Comparison of ENCODE assay signal across 10 mouse cellular contexts in genomic region chr5:132509464-132509885, GRCm38 (mm10). TPM values are rescaled to one million over a fixed set of nuclear protein-coding genes. Genes with fewer than 3 reads are reported as not detected.
DNase-seq lines count a peak whose midpoint lies in the region; ATAC-seq and TF ChIP-seq lines count a peak whose summit lies in the region.
"Had no signal": no experiment of that assay in that cellular context is flagged by ENCODE, and none has a peak within 500 bp of the region (broad histone marks: within the 10 kb centered on the region; RNA-seq: fewer than 3 reads in every experiment).

No protein-coding gene starts in this region.

- H3K27ac ChIP-seq in embryonic fibroblast, embryonic 13.5 days (ENCODE audit: insufficient read depth, low read length) = peak overlapping the region; percentile 26; the same call in 1 of the 2 replicates
- H3K27ac ChIP-seq in neural tube, embryonic 14.5 days (ENCODE audit: low read depth, low read length) = no peak overlapping the region
- no peak overlapping the region for H3K27ac ChIP-seq in intestine, postnatal 0 days (ENCODE audit: low read depth, low read length)

- TF ChIP-seq CTCF in embryonic fibroblast, embryonic 13.5 days (IDR thresholded peaks at IDR 0.05; ENCODE audit: borderline replicate concordance, insufficient read depth, low read length) = no peak
- TF ChIP-seq CTCF in intestine, postnatal 0 days (IDR thresholded peaks at IDR 0.05; ENCODE audit: low read depth) = no peak

- no peaks in the 10 kb centered on the region for H3K9me3 ChIP-seq in neural tube, embryonic 14.5 days (ENCODE audit: control insufficient read depth, low read length)
- H3K9me3 ChIP-seq in intestine, postnatal 0 days (ENCODE audit: control insufficient read depth) = no peaks in the 10 kb centered on the region

- H3K9ac ChIP-seq in neural tube, embryonic 14.5 days (replicated peaks; ENCODE audit: low read depth, low read length) = no peak overlapping the region
- H3K9ac ChIP-seq in intestine, postnatal 0 days (ENCODE audit: low read depth, low read length) = no peak overlapping the region

- no peaks in the 10 kb centered on the region for H3K27me3 ChIP-seq in neural tube, embryonic 14.5 days (ENCODE audit: control insufficient read depth, insufficient read depth, low read length)
- no peaks in the 10 kb centered on the region for H3K27me3 ChIP-seq in intestine, postnatal 0 days (replicated peaks; ENCODE audit: control insufficient read depth, insufficient read depth, low read length)

- no peaks in the 10 kb centered on the region for H3K36me3 ChIP-seq in neural tube, embryonic 14.5 days (ENCODE audit: control insufficient read depth, insufficient read depth, low read length)
- H3K36me3 ChIP-seq in intestine, postnatal 0 days (ENCODE audit: control insufficient read depth, insufficient read depth) = no peaks in the 10 kb centered on the region

- DNase-seq in adrenal gland, adult (ENCODE audit: inconsistent age in 2 of 2, low spot score in 1 of 2) = peak; percentile 33 to 85
- no peak for DNase-seq in adrenal gland, adult 18-20 months (ENCODE audit: low spot score in 2 of 2)
- peak; percentile 46 to 65 for DNase-seq in layer of hippocampus, adult 18-20 months (ENCODE audit: low spot score in 2 of 2)
- DNase-seq in layer of hippocampus, postnatal 10 days (ENCODE audit: low spot score in 2 of 2) = no peak
- DNase-seq in ovary, postnatal 10 days (ENCODE audit: low spot score) = no peak
- DNase-seq: thymus, adult 18-20 months had no signal

- 8% methylated on average over 9 of the region's 9 CpGs for WGBS in neural tube, embryonic 14.5 days
- 56% methylated on average over 9 of the region's 9 CpGs for WGBS in intestine, postnatal 0 days

- H3K4me1 ChIP-seq in embryonic fibroblast, embryonic 13.5 days (ENCODE audit: control insufficient read depth, insufficient read depth, low read length) = no peaks in the 10 kb centered on the region
- H3K4me1 ChIP-seq in neural tube, embryonic 14.5 days (ENCODE audit: control insufficient read depth, insufficient read depth, low read length) = peaks cover 10% of the 10 kb centered on the region; the same call in 1 of the 2 replicates
- no peaks in the 10 kb centered on the region for H3K4me1 ChIP-seq in intestine, postnatal 0 days (replicated peaks; ENCODE audit: control insufficient read depth, insufficient read depth, low read length)

- no peak for TF ChIP-seq POLR2A in embryonic fibroblast, embryonic 13.5 days (IDR thresholded peaks at IDR 0.05; ENCODE audit: low read depth, low read length)

- peak overlapping the region; percentile 17; the same call in 1 of the 2 replicates for H3K4me2 ChIP-seq in neural tube, embryonic 14.5 days (ENCODE audit: low read depth, low read length)
- no peak overlapping the region for H3K4me2 ChIP-seq in intestine, postnatal 0 days (replicated peaks; ENCODE audit: low read depth)

- ATAC-seq in neural tube, embryonic 14.5 days (ENCODE audit: low read depth) = no peak
- no peak for ATAC-seq in intestine, postnatal 0 days

- H3K4me3 ChIP-seq in embryonic fibroblast, embryonic 13.5 days (ENCODE audit: insufficient read depth, low read length) = peak overlapping the region; percentile 15; the same call in 1 of the 2 replicates
- no peak overlapping the region for H3K4me3 ChIP-seq in neural tube, embryonic 14.5 days (ENCODE audit: low read depth, low read length)
- H3K4me3 ChIP-seq in intestine, postnatal 0 days (ENCODE audit: low read depth, low read length) = no peak overlapping the region
- H3K4me3 ChIP-seq: erythroblast, embryonic 14.5 days had no signal

RNA-seq across cellular contexts. Expression of gene Auts2, which starts 33.7 kb away (rescaled TPM):
- total RNA-seq in adrenal gland, adult 18-20 months (2021) = 10 to 100 TPM; 23.5 to 29.5 TPM
- 100 to 1,000 TPM; 142 to 145 TPM for total RNA-seq in layer of hippocampus, adult 18-20 months (2021)
- total RNA-seq in layer of hippocampus, postnatal 10 days (2021) = 100 to 1,000 TPM; 137 to 150 TPM
- 9.4 and 26.0 TPM in 2 replicates for polyA plus RNA-seq in embryonic fibroblast, embryonic 13.5 days (2011; ENCODE audit: insufficient read length, low read depth, missing spikeins)
- 82.5 and 87.8 TPM in 2 replicates for polyA plus RNA-seq in neural tube, embryonic 14.5 days (2014; fragmentation: Nextera tagmentation; extraction: Ambion mirVana)
- 4.9 and 5.8 TPM in 2 replicates for polyA plus RNA-seq in intestine, postnatal 0 days (2015; fragmentation: Nextera tagmentation; extraction: Ambion mirVana)

Comparison
In these comparisons a context has a peak if more than half of its experiments do, and no peak if none do; other contexts are left out.
1. DNase-seq: peak in adrenal gland, adult (2 of 2) and layer of hippocampus, adult 18-20 months (2 of 2); none in adrenal gland, adult 18-20 months (0 of 2), layer of hippocampus, postnatal 10 days (0 of 2) and ovary, postnatal 10 days (single experiment).
2. RNA of gene Auts2, which starts 33.7 kb away (total RNA-seq): 137 to 150 TPM in layer of hippocampus, postnatal 10 days and 142 to 145 TPM in layer of hippocampus, adult 18-20 months; 23.5 to 29.5 TPM in adrenal gland, adult 18-20 months; every median in the first group is over 4 times any median in the second.